Mouse (Mus musculus): ENCODE results near the gene Map4k1. TPM values are rescaled to one million over a fixed set of nuclear protein-coding genes. Genes with fewer than 3 reads are reported as not detected.

Map4k1 gene
- total RNA-seq, 2 experiments from 2014 or later = 4.6 to 5.8 TPM

GRCm38 (mm10) chr7:28977556-28977955 is 4.3 kb upstream of the Map4k1 start:
- no peak for DNase-seq (ENCODE audit: low spot score in 2 of 2)

DNA sequence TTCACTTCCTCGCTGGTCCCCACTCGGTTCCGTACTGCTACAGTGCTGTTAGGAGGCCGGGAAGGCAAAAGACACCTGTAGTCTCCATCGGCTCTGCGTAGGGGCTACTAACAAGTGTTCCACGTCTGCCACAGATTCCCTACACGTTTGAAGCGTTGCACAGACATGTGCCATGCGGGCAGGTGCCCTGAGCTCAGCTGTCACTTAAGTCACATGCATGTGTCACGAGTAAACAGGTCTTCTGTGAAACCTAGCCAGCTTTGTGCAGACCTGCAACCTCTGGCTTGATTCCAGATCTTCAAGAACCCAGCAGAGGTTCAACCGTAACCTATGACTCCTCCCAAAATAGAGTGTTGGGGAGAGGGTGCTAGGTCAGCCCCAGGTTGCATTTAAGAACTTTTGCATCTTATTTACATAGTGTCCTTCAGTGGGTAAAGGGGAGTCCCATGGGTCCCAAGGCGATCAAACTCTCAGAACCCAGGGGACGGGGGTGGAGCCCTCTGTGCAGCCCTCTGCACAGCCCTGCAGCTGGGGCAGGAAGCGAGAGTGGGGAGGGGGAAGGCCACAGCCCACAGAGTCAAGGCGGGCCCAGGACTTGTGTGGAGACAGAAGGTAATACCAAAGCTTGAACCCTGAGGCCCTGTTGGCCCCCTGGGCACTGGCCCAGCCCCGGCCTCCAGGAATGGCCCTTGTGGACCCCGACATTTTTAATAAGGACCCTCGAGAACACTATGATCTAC is 594 bp downstream of the Map4k1 start:
- DNase-seq (ENCODE audit: low spot score in 2 of 2) = no peak

- DNase-seq (ENCODE audit: low spot score in 2 of 2) = no peak
These were observed 1.3 kb downstream of the Map4k1 start for GRCm38 (mm10) chr7:28983141-28983564.

DNA sequence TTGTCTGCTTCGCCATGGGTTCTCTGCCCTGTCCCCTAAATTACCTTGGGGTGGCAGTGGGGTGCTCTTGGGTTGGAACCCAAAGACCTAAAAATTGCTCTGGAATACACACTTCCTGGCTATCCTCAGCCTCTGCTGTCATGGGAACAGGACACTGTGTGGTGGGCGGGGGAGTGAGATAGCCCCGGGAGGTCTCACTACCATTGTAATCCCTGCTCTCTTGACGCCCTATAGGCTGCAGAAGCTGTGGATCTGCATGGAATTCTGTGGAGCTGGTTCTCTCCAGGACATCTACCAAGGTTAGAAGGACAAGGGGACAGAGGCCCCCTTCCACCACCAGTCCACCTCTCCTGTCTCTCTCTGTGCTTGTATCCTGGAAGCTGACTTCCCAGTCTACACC is 2.0 kb downstream of the Map4k1 start:
- DNase-seq (ENCODE audit: low spot score in 2 of 2) = no peak

- DNase-seq (ENCODE audit: low spot score in 2 of 2) = no peak
These were observed 2.6 kb downstream of the Map4k1 start for GRCm38 (mm10) chr7:28984452-28984851.

GRCm38 (mm10) chr7:28985207-28985606 is 3.4 kb downstream of the Map4k1 start:
- no peak for DNase-seq (ENCODE audit: low spot score in 2 of 2)

- no peak for DNase-seq (ENCODE audit: low spot score in 2 of 2)
These were observed 9.0 kb downstream of the Map4k1 start for GRCm38 (mm10) chr7:28990766-28991273.

DNA sequence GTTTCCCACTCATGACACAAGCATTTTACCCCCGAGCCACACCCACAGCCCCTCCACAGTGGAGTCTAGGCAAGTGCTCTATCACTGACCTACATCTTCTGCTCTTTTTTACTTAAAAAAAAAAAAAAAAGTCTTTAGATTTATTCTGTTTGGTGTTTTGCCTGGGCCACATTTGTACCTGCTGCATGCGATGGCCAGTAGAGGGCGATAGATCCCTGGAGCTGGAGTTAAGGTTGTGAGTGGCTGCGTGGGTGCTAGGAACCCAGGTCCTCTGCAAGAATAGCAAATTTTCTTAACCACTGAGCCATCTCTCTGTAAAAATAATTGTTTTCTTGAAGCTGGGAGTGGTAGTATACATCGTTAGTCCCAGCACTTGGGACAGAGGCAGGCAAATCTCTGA is 9.8 kb downstream of the Map4k1 start:
- DNase-seq (ENCODE audit: low spot score in 2 of 2) = no peak

DNA sequence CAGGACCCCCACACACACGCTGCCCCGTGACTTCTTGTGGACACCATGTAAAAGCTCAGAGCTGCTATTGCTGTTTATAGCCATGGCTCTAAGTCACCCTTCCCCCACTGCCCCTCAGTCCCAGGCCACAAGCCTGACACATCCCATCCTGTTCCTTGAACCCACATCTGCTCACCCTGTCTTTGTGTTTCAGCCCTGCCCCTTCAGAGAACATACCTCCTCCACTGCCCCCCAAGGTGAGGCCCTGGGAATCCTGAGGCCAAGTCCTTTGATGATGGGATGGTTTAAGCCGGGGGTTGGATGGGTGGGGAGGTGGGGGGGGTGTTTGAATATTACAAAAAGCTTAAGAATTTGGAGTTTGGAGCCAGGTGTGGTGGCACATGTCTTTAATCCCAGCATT is 11.1 kb downstream of the Map4k1 start:
- no peak for DNase-seq (ENCODE audit: low spot score in 2 of 2)

- DNase-seq (ENCODE audit: low spot score in 2 of 2) = no peak
These were observed 11.6 kb downstream of the Map4k1 start for GRCm38 (mm10) chr7:28993402-28993801.

DNA sequence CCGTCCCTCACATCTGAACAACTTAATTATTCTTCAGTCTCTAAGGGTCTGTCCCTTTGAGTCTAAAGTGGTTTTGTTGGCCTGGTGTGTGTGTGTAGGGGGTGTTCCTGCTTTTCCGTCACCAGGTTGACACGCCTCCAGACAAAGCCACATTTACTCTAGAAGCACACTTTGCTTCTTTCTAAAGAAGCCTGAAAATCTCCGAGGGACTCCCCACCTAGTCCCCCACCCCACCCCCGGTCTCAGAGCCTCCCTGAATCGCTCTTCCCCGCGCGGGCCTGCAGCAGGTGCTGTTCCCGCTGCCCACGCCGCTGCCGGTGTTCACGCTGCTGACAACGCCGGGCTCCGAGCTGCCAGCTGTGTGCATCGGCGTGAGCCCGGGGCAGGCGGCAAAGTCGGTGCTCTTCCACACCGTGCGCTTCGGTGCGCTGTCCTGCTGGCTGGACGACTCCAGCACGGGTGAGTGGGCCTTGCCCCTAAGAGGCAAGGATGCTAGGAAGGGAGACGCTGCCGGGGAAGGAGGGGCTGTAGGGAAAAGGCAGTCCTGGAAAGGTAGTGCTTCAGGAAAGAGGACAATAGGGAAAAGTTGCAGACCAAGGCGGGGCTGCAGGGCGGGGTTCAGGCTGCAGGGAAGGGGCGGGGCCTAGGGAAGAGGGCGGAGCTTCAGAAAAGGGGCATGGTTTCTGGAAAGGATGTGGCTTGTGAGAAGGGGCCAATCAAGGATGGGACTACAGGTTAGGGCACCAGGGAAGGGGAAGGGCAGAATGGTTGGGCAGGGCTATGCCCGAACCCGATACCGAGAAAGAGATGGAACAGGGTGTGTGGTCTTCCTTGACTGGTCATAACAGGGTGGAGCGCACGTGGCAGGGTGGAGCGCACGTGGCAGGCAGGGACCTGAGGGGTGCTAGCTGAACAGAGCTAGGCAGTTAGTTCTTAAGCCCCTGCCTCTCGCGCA is 19.1 kb downstream of the Map4k1 start:
- peak; percentile 47 to 64 for DNase-seq (ENCODE audit: low spot score in 2 of 2)

DNA sequence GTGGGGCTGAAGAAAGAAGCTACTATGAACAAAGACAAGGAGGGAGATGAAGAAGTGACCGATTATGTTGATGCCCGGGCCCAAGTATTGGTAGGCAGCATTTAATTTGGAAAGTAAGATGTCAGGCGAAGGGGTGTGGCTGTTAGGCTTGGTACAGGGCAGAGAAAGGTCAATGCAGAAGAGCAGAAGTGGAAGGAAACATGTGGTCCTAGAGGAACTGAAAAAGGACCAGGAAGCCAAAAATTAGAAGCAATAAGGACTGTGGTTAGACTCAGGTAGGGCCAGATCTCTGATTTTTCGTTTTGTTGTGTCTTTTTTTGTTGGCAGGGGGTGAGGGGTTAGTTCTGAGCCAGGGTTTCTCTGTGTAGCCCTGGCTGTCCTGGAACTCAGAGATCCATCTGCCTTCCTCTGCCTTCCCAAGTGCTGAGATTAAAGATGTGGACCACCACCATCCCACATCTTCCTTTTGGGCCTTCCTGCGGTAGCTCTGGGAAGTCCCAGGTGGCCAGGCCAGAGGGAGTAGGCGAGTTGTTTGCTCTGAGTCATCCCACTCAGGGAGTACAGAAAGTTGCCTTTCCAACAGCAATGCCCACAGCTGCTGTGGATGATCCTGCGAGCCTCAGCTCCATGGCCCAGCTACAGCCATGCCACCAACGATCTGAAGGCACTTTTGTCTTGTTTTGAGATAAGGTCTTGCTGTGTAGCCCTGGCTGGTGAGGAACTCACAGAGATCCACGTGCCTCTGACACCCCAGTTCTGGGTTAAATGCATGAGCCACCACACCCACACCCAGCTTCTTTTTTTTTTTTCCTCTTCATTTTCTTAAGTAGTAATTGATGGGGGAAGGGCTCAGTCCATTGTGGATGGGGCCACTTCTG is 25.6 kb downstream of the Map4k1 start:
- no peak for DNase-seq (ENCODE audit: low spot score in 2 of 2)

DNA sequence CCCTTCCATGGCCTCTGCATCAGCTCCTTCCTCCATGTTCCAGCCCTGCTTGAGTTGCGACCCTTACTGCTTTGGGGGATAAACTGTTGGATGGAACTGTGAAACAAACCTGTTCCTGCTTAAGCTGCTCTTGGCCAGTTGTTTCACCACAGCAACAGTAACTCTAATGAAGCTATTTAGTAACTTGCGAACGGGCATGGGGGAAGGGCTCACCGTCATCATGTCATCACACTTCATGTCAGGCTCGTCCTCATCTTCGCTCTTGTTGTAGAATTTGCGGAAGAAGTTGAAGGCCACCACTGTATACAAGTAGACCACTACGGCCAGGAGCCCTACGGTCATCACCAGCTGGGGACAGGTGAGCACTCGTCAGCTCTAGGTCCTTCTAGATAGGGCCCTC is 26.3 kb downstream of the Map4k1 start:
- DNase-seq (ENCODE audit: low spot score in 2 of 2) = no peak

DNA sequence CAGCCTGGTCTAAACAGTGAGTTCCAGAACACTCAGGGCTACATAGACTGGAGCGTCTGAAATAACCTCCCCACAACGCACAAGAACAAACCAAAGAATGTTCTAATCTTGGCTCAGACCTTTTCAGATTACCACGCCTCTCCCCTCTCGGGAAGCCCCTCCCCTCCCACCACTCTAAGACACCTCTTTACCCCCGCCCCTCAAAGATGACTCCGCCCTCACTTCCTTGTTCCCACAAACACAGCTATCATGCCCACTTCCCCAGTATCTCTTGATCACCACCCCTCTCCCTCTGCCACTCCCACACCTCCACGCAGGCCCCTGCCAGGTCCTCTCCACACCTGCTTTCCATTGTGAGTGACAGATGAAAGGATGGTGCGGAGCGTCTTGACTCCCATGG is 26.9 kb downstream of the Map4k1 start:
- no peak for DNase-seq (ENCODE audit: low spot score in 2 of 2)

DNA sequence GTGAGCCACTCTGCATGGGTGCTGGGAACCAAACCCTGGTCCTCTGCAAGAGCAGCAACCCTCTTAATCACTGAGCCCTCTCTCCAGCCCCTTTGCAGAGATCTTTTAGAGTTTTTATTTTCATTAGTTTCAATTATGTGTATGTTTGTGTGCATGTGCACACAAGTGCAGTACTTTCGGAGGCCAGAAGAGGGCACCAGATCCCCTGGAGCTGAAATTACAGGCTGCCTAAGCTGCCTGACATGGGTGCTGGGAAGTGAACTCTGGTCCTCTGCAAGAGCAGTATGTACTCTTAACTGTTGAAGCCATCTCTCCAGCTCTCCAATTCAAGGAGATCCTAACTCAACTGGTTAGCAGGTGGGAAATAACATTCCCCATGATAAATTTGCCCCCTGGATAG is 33.1 kb downstream of the Map4k1 start:
- no peak for DNase-seq (ENCODE audit: low spot score in 2 of 2)

GRCm38 (mm10) chr7:29016440-29016839 is 34.6 kb downstream of the Map4k1 start:
- no peak for DNase-seq (ENCODE audit: low spot score in 2 of 2)

DNA sequence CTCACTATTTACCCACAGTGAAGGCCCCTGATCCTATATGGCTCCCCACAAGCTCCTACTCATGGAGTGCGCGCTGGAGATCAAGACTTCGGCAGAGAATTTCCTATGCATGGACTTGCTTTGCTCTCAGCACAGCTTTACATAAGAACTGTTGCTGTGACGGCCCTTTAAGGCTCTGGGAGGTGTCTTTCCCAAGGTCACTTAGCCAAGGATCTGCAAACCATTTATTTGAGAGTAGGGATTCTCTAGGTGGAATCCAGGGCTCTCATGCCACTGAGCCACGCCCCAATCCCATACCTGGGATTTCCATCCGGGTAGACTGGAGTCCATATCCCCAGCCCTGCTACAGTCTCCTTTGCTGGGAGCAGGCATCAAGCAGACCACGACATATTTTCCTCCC is 35.4 kb downstream of the Map4k1 start:
- no peak for DNase-seq (ENCODE audit: low spot score in 2 of 2)

DNA sequence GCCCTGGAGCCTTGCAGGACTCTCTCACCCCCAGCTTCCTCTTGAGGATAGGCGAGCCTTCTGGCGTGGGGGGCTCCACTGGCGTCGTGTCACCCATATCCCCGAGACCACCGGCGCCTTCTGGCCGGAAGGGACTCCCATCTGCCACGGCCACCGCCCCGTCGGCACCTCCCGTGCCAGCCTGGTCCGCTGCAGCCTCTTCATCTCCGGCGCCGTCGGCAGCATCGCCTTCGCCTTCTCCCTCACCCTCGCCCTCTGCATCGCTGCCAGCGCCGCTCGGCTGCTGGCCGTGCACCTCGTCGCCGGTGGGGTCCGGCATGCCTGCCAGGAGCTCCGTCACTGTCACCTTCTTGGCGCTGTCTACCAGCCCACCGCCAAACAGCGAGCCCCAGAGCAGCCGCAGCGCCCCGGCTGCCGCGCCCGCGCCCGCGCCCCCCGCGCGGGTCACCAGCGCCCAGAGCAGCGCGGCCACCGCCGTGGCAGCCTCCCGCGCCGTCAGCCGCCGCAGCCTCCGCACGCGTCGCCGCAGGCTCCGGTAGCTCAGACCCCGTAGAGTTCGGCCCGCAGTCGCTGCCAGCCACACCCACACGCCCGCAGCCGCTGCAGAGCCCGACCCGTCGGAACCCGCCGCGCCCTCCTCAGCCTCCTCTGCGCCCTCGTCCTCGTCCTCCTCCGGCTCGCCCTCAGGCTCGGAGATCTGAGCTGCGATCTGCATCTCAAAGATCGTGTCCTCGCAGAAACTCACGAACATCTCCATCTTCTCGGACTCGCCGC is 37.8 kb downstream of the Map4k1 start:
- no peak for DNase-seq (ENCODE audit: low spot score in 2 of 2)

GRCm38 (mm10) chr7:29022479-29022878 is 40.6 kb downstream of the Map4k1 start:
- no peak for DNase-seq (ENCODE audit: low spot score in 2 of 2)

DNA sequence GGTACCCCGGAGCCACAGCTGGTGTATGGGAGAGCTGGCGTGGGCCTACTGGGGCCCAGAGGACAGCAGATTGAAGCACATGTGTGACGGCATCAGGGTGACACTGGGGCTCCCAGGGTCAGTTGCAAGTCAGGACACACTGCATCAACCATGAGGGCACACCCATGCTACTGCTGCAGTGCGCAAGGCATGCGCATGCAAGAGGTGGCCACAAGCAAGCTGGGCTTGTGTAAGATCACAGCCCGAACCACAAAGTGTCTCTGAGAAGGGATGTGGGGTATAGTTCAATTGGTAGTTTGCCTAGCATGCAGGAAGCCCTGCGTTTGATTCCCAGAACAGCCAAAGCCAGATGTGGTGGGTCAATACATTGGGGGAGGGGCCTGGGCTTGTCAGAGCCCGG is 41.7 kb downstream of the Map4k1 start:
- DNase-seq (ENCODE audit: low spot score in 2 of 2) = no peak

Data from layer of hippocampus, postnatal 10 days (tissue).